Mouse (Mus musculus) adrenal gland, postnatal 25 days (tissue): ENCODE measurements around the gene Pgpep1l. TPM values are rescaled to one million over a fixed set of nuclear protein-coding genes. Genes with fewer than 3 reads are reported as not detected.

ENCODE experiments used
- DNase-seq: peaks from one replicate; pipeline ENCODE4 v3.0.0; 2021; ENCODE audit warnings: mixed read lengths
- total RNA-seq: library from RNA; stranded (reverse); gene quantifications from 2 replicates; pipeline ENCODE4 v1.2.3, GENCODE M21; 2021

Gene Pgpep1l
- total RNA-seq, 1 experiment from 2014 or later: not detected

GRCm38 (mm10) chr7:68259523-68260081, 4.4 kb downstream of the Pgpep1l start:
- no peak for DNase-seq

GRCm38 (mm10) chr7:68258326-68259150, 5.5 kb downstream of the Pgpep1l start:
- no peak for DNase-seq

- DNase-seq: no peak
These were observed 6.3 kb downstream of the Pgpep1l start for GRCm38 (mm10) chr7:68257767-68258166.

- DNase-seq: no peak
These were observed 13.1 kb downstream of the Pgpep1l start for GRCm38 (mm10) chr7:68250902-68251301.

- no peak for DNase-seq
These were observed 13.6 kb downstream of the Pgpep1l start for GRCm38 (mm10) chr7:68250411-68250810.

- DNase-seq: no peak
These were observed 17.8 kb downstream of the Pgpep1l start for GRCm38 (mm10) chr7:68246249-68246648.

- no peak for DNase-seq
These were observed 18.4 kb downstream of the Pgpep1l start for GRCm38 (mm10) chr7:68245681-68246080.

- no peak for DNase-seq
These were observed 22.8 kb downstream of the Pgpep1l start for GRCm38 (mm10) chr7:68241205-68241604.

GRCm38 (mm10) chr7:68239220-68239827, 24.7 kb downstream of the Pgpep1l start:
- DNase-seq: no peak

GRCm38 (mm10) chr7:68236817-68237216, 27.2 kb downstream of the Pgpep1l start:
- no peak for DNase-seq

GRCm38 (mm10) chr7:68233619-68234223, 30.3 kb downstream of the Pgpep1l start:
- DNase-seq: peak; percentile 20

- no peak for DNase-seq
These were observed 31.5 kb downstream of the Pgpep1l start for GRCm38 (mm10) chr7:68232521-68232920.

- no peak for DNase-seq
These were observed 33.2 kb downstream of the Pgpep1l start for GRCm38 (mm10) chr7:68230831-68231230.

GRCm38 (mm10) chr7:68228491-68228890, 35.5 kb downstream of the Pgpep1l start:
- DNase-seq: no peak

GRCm38 (mm10) chr7:68227621-68228020, 36.4 kb downstream of the Pgpep1l start:
- DNase-seq: no peak

GRCm38 (mm10) chr7:68227021-68227420, 37.0 kb downstream of the Pgpep1l start:
- no peak for DNase-seq

- DNase-seq: no peak
These were observed 38.5 kb downstream of the Pgpep1l start for GRCm38 (mm10) chr7:68225427-68226054.

- no peak for DNase-seq
These were observed 40.0 kb downstream of the Pgpep1l start for GRCm38 (mm10) chr7:68224006-68224405.

- DNase-seq: no peak
These were observed 40.7 kb downstream of the Pgpep1l start for GRCm38 (mm10) chr7:68223356-68223808.

- DNase-seq: no peak
These were observed 42.3 kb downstream of the Pgpep1l start for GRCm38 (mm10) chr7:68221677-68222230.

- DNase-seq: no peak
These were observed 45.2 kb downstream of the Pgpep1l start for GRCm38 (mm10) chr7:68218879-68219278.

- no peak for DNase-seq
These were observed 48.4 kb downstream of the Pgpep1l start for GRCm38 (mm10) chr7:68215522-68216070.
